Mouse (Mus musculus) CH12.LX (cell line): ENCODE results near the gene Cldn10. TPM values are rescaled to one million over a fixed set of nuclear protein-coding genes. Genes with fewer than 3 reads are reported as not detected.

Source experiments
- DNase-seq: peaks from one replicate; pipeline ENCODE4 v3.0.0-alpha.2; 2013; ENCODE audit errors: extremely low read depth
- H3K27ac ChIP-seq: 2 replicates; pipeline ENCODE4 v1.5.1; 2012; ENCODE audit warnings: low read depth, mild to moderate bottlenecking, control low read depth, moderate library complexity; ENCODE audit not compliant: insufficient read depth
- H3K27me3 ChIP-seq: replicated peaks from 2 replicates; pipeline ENCODE3; 2012; ENCODE audit warnings: inconsistent platforms
- H3K36me3 ChIP-seq, 2 experiments: replicated peaks in 1 of 2; 2 replicates each; pipeline versions ENCODE3 to v1.6.1; 2012; ENCODE audit warnings: inconsistent platforms in 1 of 2, low read length in 1 of 2, mild to moderate bottlenecking in 1 of 2, mixed read lengths in 1 of 2, moderate library complexity in 1 of 2; ENCODE audit not compliant: control insufficient read depth in 1 of 2, insufficient read depth in 1 of 2
- H3K4me1 ChIP-seq, 2 experiments: 2 replicates each; pipeline ENCODE4 v1.6.1; 2012; ENCODE audit warnings: inconsistent platforms in 1 of 2, moderate library complexity in 1 of 2; ENCODE audit not compliant: insufficient read depth in 2 of 2, control insufficient read depth in 1 of 2
- H3K4me2 ChIP-seq: 2 replicates; pipeline ENCODE4 v1.6.1; 2012; ENCODE audit warnings: low read depth, mild to moderate bottlenecking, control low read depth; ENCODE audit not compliant: poor library complexity, insufficient read depth, severe bottlenecking
- H3K4me3 ChIP-seq, 3 experiments: fragments of 150-350 bp in 1 of 3; sonication (generic) in 1 of 3; replicated peaks in 1 of 3; 2 replicates each; pipeline versions ENCODE3 to v1.5.1; 2011 to 2012; ENCODE audit warnings: low read depth in 2 of 3, low read length in 2 of 3, mild to moderate bottlenecking in 2 of 3, moderate library complexity in 2 of 3, control low read depth in 1 of 3, improper control_type of control experiment in 1 of 3, inconsistent platforms in 1 of 3, mixed read lengths in 1 of 3; ENCODE audit not compliant: poor library complexity in 1 of 3
- H3K79me2 ChIP-seq: replicated peaks from 2 replicates; pipeline ENCODE4 v1.6.1; 2012; ENCODE audit warnings: mild to moderate bottlenecking, moderate library complexity; ENCODE audit not compliant: control insufficient read depth, poor library complexity, insufficient read depth, severe bottlenecking; ENCODE audit errors: extremely low read depth
- H3K9ac ChIP-seq: 2 replicates; pipeline ENCODE4 v1.6.1; 2012; ENCODE audit warnings: low read depth, mild to moderate bottlenecking, control low read depth, moderate library complexity; ENCODE audit not compliant: insufficient read depth
- H3K9me3 ChIP-seq: replicated peaks from 2 replicates; pipeline ENCODE3; 2012; ENCODE audit warnings: low read length, inconsistent platforms, mixed read lengths
- BHLHE40 ChIP-seq: IDR thresholded peaks from 2 replicates; pipeline ENCODE4 v1.6.1; 2011; ENCODE audit warnings: mild to moderate bottlenecking, low read depth, low read length, improper control_type of control experiment
- CHD1 ChIP-seq: IDR thresholded peaks from 2 replicates; pipeline ENCODE4 v1.6.1; 2012; ENCODE audit warnings: low read depth, low read length, improper control_type of control experiment, inconsistent platforms
- CHD2 ChIP-seq: IDR thresholded peaks from 2 replicates; pipeline ENCODE4 v1.6.1; 2011; ENCODE audit warnings: low read length, improper control_type of control experiment
- CTCF ChIP-seq, 2 experiments: IDR thresholded peaks in 1 of 2; conservative IDR thresholded peaks in 1 of 2; 2 replicates each; pipeline ENCODE4 v1.5.1; 2011 to 2012; ENCODE audit warnings: low read depth in 2 of 2, low read length in 2 of 2, improper control_type of control experiment in 1 of 2, inconsistent platforms in 1 of 2, mild to moderate bottlenecking in 1 of 2, moderate library complexity in 1 of 2
- ELF1 ChIP-seq: IDR thresholded peaks from 2 replicates; pipeline ENCODE4 v1.6.1; 2014; ENCODE audit warnings: low read depth, mild to moderate bottlenecking, inconsistent platforms, low read length, improper control_type of control experiment
- EP300 ChIP-seq: IDR thresholded peaks from 2 replicates; pipeline ENCODE4 v1.6.1; 2011; ENCODE audit warnings: low read length, improper control_type of control experiment
- ETS1 ChIP-seq: conservative IDR thresholded peaks from 2 replicates; pipeline ENCODE4 v1.6.1; 2012; ENCODE audit warnings: low read depth, mild to moderate bottlenecking, inconsistent platforms, low read length, improper control_type of control experiment, moderate library complexity
- GABPA ChIP-seq: IDR thresholded peaks from 2 replicates; pipeline ENCODE4 v1.6.1; 2012; ENCODE audit warnings: low read depth, low read length, improper control_type of control experiment, inconsistent platforms; ENCODE audit not compliant: insufficient replicate concordance
- IRF4 ChIP-seq: IDR thresholded peaks from 2 replicates; pipeline ENCODE4 v1.6.1; 2014; ENCODE audit warnings: low read depth, mild to moderate bottlenecking, inconsistent platforms, low read length, improper control_type of control experiment
- JUN ChIP-seq: IDR thresholded peaks from 2 replicates; pipeline ENCODE4 v1.6.1; 2011; ENCODE audit warnings: low read depth, mild to moderate bottlenecking, low read length, improper control_type of control experiment, moderate library complexity; ENCODE audit not compliant: insufficient read depth
- JUND ChIP-seq: conservative IDR thresholded peaks from 2 replicates; pipeline ENCODE4 v1.6.1; 2011; ENCODE audit warnings: low read depth, low read length, improper control_type of control experiment
- KAT2A ChIP-seq: IDR thresholded peaks from 2 replicates; pipeline ENCODE4 v1.6.1; 2012; ENCODE audit warnings: low read length, improper control_type of control experiment, inconsistent platforms; ENCODE audit not compliant: insufficient replicate concordance
- MAFK ChIP-seq: IDR thresholded peaks from 2 replicates; pipeline ENCODE4 v1.6.1; 2011; ENCODE audit warnings: low read length, improper control_type of control experiment; ENCODE audit not compliant: insufficient replicate concordance
- MAX ChIP-seq: IDR thresholded peaks from 2 replicates; pipeline ENCODE4 v1.6.1; 2011; ENCODE audit warnings: low read length, improper control_type of control experiment
- MAZ ChIP-seq: IDR thresholded peaks from 2 replicates; pipeline ENCODE4 v1.6.1; 2012; ENCODE audit warnings: low read depth, mild to moderate bottlenecking, inconsistent platforms, low read length, improper control_type of control experiment, moderate library complexity
- MEF2A ChIP-seq: IDR thresholded peaks from 2 replicates; pipeline ENCODE4 v1.6.1; 2014; ENCODE audit warnings: low read depth, mild to moderate bottlenecking, inconsistent platforms, low read length, improper control_type of control experiment, borderline replicate concordance
- MYC ChIP-seq: IDR thresholded peaks from 2 replicates; pipeline ENCODE4 v1.6.1; 2011; ENCODE audit warnings: low read depth, mild to moderate bottlenecking, improper control_type of control experiment, low read length
- NRF1 ChIP-seq: IDR thresholded peaks from 2 replicates; pipeline ENCODE4 v1.6.1; 2014; ENCODE audit warnings: low read depth, mild to moderate bottlenecking, inconsistent platforms, low read length, improper control_type of control experiment, moderate library complexity
- PAX5 ChIP-seq: IDR thresholded peaks from 2 replicates; pipeline ENCODE4 v1.6.1; 2012; ENCODE audit warnings: low read length, inconsistent platforms, mixed read lengths
- POLR2A ChIP-seq: IDR thresholded peaks from 2 replicates; pipeline ENCODE4 v1.6.1; 2011; ENCODE audit warnings: low read depth, mild to moderate bottlenecking, improper control_type of control experiment, low read length
- POLR2AphosphoS2 ChIP-seq: IDR thresholded peaks from 2 replicates; pipeline ENCODE4 v1.6.1; 2011; ENCODE audit warnings: low read depth, low read length, improper control_type of control experiment
- RAD21 ChIP-seq: IDR thresholded peaks from 2 replicates; pipeline ENCODE4 v1.6.1; 2011; ENCODE audit warnings: low read depth, mild to moderate bottlenecking, low read length, improper control_type of control experiment, moderate library complexity
- SMC3 ChIP-seq: IDR thresholded peaks from 2 replicates; pipeline ENCODE4 v1.6.1; 2011; ENCODE audit warnings: low read depth, low read length, improper control_type of control experiment
- TBP ChIP-seq: conservative IDR thresholded peaks from 2 replicates; pipeline ENCODE4 v1.6.1; 2011; ENCODE audit warnings: low read depth, low read length, improper control_type of control experiment
- UBTF ChIP-seq: IDR thresholded peaks from 2 replicates; pipeline ENCODE4 v1.6.1; 2012; ENCODE audit warnings: low read depth, mild to moderate bottlenecking, inconsistent platforms, low read length, improper control_type of control experiment, moderate library complexity
- USF1 ChIP-seq: IDR thresholded peaks from 2 replicates; pipeline ENCODE4 v1.6.1; 2014; ENCODE audit warnings: low read depth, mild to moderate bottlenecking, inconsistent platforms, low read length, improper control_type of control experiment
- ZKSCAN1 ChIP-seq: IDR thresholded peaks from 2 replicates; pipeline ENCODE4 v1.6.1; 2012; ENCODE audit warnings: low read depth, inconsistent platforms, low read length, improper control_type of control experiment, borderline replicate concordance
- ZMIZ1 ChIP-seq: IDR thresholded peaks from 2 replicates; pipeline ENCODE4 v1.6.1; 2012; ENCODE audit warnings: low read depth, mild to moderate bottlenecking, inconsistent platforms, low read length, improper control_type of control experiment
- ZNF384 ChIP-seq: IDR thresholded peaks from 2 replicates; pipeline ENCODE4 v1.6.1; 2012; ENCODE audit warnings: low read depth, low read length, improper control_type of control experiment, inconsistent platforms
- dilution Hi-C: fragments of 300-500 bp; cut with MboI; formaldehyde crosslinking; loops from 2 replicates; pipeline ENCODE4 v1.14.3; 2020; ENCODE audit warnings: low sequenced_read_pairs; ENCODE audit not compliant: extremely low pct_unique_long_range_greater_than_20kb, extremely low pct_ligation_motif_present
- in situ Hi-C: fragments of 300-500 bp; cut with MboI; formaldehyde crosslinking; loops from 3 replicates; pipeline ENCODE4 v1.14.3; 2019; ENCODE audit warnings: low sequenced_read_pairs, low pct_ligation_motif_present, low pct_unique_long_range_greater_than_20kb, mixed read lengths
- polyA plus RNA-seq: library from polyadenylated mRNA; unstranded; fragments of >175 nt; gene quantifications from 2 replicates; pipeline ENCODE4 v1.2.1, GENCODE M21; 2012; ENCODE audit warnings: low read depth; ENCODE audit not compliant: insufficient read length
- total RNA-seq, 2 experiments: library from RNA; depleted of rRNA; stranded (reverse); fragments of 300-350 nt in 1 of 2; fragments of >200 nt in 1 of 2; gene quantifications; 2 replicates each; pipeline ENCODE4 v1.2.3; 2012 to 2014

Gene Cldn10
- total and polyA plus RNA-seq, 3 experiments, result not detected

DNA sequence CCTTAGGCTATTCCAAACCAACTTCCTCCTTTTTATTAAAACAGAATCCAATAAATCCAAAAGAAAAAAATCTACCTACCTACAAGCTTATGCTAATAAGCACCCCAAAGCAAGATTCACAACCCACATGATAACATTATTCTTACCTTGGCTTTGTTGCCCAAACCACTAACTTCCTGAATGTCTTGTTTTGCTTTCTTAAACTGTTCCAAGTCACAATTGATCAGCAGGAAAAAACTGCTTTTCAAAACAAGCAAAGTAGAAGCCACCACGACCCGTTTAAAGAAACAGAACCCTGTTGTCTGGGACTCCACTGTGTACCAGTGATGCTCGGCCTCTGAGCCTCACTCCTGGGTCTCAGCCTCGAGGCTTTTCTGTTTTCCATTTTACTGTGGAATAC lies 77.2 kb downstream of the Cldn10 start:
- Histone ChIP-seq H3K4me1 (0 out of 4 replicates have a peak, but pooled peaks cover 0 to 3% of the 10 kb centered on the region in 2 experiments), H3K27ac (no peak overlapping the region), H3K36me3 (no peaks in the 10 kb centered on the region), H3K4me3 (no peak overlapping the region), H3K79me2 (no peaks in the 10 kb centered on the region), H3K9ac (no peak overlapping the region), H3K27me3 (no peaks in the 10 kb centered on the region), H3K9me3 (no peaks in the 10 kb centered on the region), H3K4me2 (no peak overlapping the region)
- TF ChIP-seq MYC, result no peak
- TF ChIP-seq JUN, result no peak
- no peak for TF ChIP-seq USF1
- TF ChIP-seq ZKSCAN1, result no peak
- no peak for TF ChIP-seq EP300
- TF ChIP-seq POLR2AphosphoS2, result no peak
- no peak for TF ChIP-seq MAX
- no peak for TF ChIP-seq MAZ
- TF ChIP-seq MAFK, result no peak
- no peak for TF ChIP-seq BHLHE40
- no peak for TF ChIP-seq NRF1
- TF ChIP-seq ZMIZ1, result no peak
- no peak for TF ChIP-seq CHD1
- TF ChIP-seq UBTF, result no peak
- no peak for TF ChIP-seq TBP
- TF ChIP-seq PAX5, result no peak
- no peak for TF ChIP-seq CTCF (conservative IDR thresholded peaks at IDR 0.05 in 1 of 2, IDR thresholded peaks at IDR 0.05 in 1 of 2; ENCODE audit: low read depth in 2 of 2, low read length in 2 of 2)
- TF ChIP-seq RAD21, result no peak
- dilution Hi-C loops, result no loop called here
- DNase-seq, result no peak
- in situ Hi-C loops, result no loop called here

DNA sequence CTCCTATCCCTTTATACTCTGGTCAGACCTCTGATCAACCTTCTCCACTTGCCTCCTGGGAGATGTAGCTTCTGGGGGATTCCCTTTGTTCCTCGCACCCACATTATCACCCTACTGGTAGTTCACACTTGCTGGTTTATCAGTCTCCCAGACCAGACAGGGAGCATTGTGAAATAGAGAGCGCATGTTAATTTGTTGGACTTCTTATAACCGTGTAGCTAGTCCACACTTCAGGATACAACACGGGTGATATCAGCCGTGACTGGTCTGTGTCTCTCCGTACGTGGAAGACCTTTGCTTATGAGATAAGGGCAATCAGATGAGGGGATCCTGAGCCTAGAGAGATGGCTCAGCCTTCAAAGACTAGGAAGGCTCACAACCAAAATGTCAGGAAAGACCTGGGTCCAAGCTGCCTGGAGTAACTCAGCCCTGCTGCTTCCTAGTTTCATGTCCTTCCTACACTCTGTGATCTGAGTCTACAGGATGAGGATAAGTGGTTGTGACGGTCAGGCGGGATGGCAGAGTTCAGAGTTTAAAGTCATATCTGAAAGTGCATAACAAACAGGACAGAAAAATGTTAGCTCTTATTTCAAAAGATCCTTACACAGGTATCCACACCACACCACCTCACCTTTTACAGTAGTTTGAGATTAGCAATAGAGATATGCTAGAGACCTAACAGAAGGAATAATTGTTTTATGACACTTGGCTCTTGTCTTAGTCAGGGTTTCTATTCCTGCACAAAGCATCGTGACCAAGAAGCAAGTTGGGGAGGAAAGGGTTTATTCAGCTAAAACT lies 78.5 kb downstream of the Cldn10 start:
- Histone ChIP-seq H3K9ac (no peak overlapping the region), H3K27me3 (no peaks in the 10 kb centered on the region), H3K4me3 (no peak overlapping the region), H3K9me3 (no peaks in the 10 kb centered on the region), H3K4me1 (0 out of 4 replicates have a peak, but pooled peaks cover 0 to 3% of the 10 kb centered on the region in 2 experiments), H3K27ac (no peak overlapping the region), H3K36me3 (no peaks in the 10 kb centered on the region), H3K4me2 (no peak overlapping the region), H3K79me2 (no peaks in the 10 kb centered on the region)
- dilution Hi-C loops, result no loop called here
- TF ChIP-seq POLR2AphosphoS2, result no peak
- TF ChIP-seq CHD2, result no peak
- no peak for TF ChIP-seq MAZ
- TF ChIP-seq ETS1, result no peak
- TF ChIP-seq KAT2A, result no peak
- no peak for TF ChIP-seq GABPA
- no peak for TF ChIP-seq JUND
- TF ChIP-seq CHD1, result no peak
- no peak for TF ChIP-seq MEF2A
- no peak for TF ChIP-seq USF1
- no peak for TF ChIP-seq ELF1
- TF ChIP-seq SMC3, result no peak
- no peak for TF ChIP-seq NRF1
- TF ChIP-seq MYC, result no peak
- TF ChIP-seq ZKSCAN1, result no peak
- TF ChIP-seq ZNF384, result no peak
- TF ChIP-seq BHLHE40, result no peak
- TF ChIP-seq POLR2A, result no peak
- TF ChIP-seq IRF4, result no peak
- in situ Hi-C loops, result no loop called here
- DNase-seq, result no peak
